Mouse (Mus musculus) CD4-positive, CD25-positive, alpha-beta regulatory T cell, adult 4 months (primary cell): Measurements from ENCODE around the gene Pla2g5. TPM values are rescaled to one million over a fixed set of nuclear protein-coding genes. Genes with fewer than 3 reads are reported as not detected.

Experiments used
- ATAC-seq: one replicate; pipeline ENCODE4 v1.8.0; 2017
- polyA plus RNA-seq, 2 experiments: library from polyadenylated mRNA; unstranded; fragments of 100-300 nt; shearing (Covaris generic); gene quantifications; one replicate each; pipeline ENCODE4 v1.2.1; 2017

Pla2g5 gene
- polyA plus RNA-seq, 2 experiments from 2014 or later, result not detected

DNA sequence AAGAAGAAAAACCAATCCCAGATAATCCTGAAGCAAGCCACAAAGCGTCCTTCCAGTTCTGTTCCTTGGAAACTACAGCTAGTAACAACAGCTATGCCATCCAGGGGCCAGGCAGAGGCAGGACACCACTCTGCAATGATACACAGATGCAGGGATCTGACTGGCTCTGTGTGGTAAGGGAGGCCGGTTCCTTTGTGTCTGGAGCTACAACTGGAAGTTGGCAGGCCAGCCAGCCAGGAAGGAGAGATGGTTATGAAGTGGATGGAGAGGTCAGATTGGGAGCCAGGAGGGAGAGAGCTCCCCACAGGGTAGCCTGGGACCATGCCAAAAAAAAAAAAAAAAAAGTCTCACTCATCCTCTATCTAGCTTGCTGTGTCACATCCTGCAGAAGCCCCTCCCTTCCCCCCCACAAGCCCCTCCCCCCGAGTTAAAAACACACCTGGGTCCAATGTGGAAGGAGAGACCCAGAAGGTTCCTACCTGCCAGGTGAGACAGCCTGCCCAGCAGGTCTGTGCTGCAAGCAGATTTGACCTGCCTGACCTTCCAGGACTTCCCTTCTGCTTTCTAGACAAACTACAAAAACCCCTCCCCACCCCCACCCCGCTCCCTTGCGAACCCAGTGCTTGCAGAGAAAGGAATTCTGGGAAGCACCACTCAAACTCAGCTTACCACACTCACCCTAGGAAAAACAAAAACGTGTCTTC, 66.6 kb downstream of the Pla2g5 start:
- no peak for ATAC-seq

DNA sequence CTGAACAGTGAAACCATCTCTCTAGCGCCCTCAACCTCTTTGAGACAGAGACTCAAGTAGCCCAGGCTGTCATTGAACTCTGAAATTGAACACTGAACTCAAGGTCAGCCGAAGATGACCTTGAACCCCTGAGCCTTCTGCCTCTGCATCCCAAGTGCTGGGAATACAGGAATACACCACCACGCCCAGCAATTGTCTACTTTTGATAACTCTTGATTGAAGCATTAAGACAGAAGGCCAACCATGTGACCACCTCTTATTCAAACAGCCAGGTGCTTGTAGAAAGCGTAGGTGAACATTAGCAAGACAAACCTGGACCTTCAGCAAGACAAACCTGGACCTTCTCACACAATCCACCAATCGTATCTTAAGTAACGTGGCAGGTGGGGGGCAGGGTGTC, 68.9 kb downstream of the Pla2g5 start:
- ATAC-seq, result no peak

DNA sequence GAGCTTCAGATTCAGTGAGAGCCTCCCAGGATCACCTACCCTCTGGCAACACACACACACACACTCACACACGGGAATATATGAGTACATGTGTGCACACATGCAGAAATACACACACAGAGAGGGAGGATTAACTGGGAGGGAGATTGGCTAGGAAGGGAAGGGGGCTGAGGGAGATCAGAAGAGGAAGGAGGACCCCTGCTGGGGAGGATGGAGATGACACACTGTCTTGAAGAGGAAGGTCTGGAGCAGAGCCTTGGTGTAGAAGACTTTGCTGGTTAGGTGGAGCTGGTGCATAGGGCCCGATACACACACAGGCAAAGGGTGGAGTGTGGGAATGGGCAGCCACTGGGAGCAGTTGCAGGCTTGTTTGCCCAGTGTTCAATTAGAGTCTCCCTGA, 70.0 kb downstream of the Pla2g5 start:
- no peak for ATAC-seq

DNA sequence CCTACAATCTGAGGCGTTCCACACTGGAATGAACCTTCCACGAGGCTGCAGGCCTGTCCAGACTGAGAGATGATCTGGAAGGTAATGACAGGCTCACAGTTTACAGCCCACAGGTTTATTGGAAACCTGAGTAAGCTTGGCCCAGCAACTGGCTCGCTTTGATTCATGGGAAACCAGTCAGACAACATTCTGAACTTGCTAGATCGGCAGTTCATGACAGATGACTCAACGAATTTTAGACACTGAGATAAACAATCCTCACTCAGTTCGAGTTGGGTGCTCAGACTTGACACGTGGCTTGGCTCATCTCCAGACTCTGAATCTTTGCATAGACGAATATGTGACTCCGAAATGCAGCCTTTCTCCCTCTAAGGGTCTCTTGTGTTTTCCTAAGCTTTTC, 70.7 kb downstream of the Pla2g5 start:
- ATAC-seq, result no peak

DNA sequence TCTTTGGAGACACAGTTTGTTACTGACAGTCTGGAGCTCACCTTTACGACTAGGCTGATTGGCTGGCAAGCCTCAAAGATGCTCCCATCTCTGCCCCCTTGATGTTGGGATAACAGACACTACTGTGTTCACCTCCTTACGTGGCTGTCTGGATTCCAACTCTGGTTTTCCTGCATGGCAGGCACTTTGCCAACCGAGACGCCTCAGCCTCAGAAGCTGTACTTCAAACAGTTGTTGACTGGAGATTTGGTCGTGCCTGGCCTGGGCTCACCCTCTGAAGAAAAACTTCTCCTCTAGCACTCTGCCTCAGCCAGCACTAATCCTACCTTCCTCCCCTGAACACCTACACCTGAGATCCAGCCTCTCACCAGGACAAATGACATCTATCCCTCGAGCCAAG, 71.8 kb downstream of the Pla2g5 start:
- no peak for ATAC-seq

DNA sequence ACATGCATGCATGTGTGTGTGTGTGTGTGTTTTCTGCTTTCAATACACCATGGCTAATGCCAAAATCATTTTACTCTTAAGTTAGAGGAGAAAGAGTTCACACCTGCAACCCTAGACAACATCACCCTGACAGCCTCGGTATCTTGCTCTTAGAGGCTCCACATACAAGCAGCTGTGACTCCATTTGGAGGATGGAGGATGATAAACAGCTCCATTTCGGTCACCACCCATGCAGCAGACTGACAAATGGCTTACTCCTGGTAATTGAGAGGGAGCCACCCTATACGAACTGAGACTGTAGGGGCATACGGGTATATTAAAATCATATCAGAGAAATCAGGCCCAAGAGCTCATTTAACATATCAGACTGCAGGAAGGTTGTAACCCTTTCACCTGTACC, 74.9 kb downstream of the Pla2g5 start:
- no peak for ATAC-seq

DNA sequence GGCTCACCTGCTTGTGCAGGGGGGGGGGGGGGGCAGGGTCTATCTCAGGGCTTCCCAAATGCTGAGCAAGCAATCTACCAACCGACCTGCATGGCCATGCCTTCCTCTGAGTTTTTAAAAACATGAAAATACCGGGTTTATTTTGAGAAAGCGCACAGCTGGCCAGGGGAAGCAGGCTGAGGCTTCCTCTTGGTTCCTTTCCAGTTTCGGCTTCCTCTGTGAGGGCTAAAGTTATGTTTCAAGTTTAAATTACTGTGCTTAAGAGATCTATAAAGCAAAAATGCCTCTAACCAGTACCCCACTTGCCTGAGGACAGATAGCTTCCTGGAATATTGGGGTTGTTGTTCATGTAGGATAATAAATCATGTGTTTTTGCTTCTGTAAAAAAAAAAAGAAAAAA, 77.1 kb downstream of the Pla2g5 start:
- ATAC-seq, result no peak

DNA sequence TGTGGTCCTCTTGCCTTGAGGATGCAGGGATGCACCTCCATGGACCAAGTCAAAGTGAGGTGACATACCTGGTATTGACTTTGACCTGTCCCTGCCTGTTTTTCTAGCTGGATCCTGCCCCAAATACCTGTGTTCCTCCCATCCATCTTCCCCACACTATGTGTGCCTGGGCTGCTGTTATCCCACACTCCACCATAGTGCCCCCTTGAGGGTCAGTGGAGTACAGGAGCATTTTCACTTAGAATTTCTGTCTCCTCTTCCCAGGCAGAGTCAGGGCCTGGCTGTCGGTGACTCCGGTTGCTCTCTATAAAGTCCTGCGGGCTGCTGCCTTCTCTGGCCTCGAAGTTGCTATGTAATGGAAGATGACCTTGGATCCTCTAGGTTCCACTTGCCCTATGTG, 77.6 kb downstream of the Pla2g5 start:
- no peak for ATAC-seq

DNA sequence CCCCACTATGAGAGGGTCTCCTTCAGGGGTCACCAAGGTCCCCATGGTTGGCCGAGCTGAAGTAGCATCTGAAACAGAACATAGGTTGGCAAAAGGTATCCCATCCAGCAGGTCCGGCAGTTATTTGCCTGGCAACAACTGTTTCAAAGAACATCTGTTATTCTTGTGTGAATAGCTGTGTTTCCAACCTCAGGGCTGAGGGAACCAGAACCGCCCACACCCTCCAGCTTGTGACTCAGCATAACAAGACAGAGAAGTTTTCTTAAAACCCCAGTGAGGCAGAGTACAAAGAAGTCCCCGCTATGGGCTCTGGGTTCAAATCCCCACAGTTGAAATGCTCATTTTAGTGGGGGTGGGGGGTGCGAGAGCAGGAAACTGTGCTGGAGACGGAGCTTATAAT, 81.2 kb downstream of the Pla2g5 start:
- no peak for ATAC-seq

DNA sequence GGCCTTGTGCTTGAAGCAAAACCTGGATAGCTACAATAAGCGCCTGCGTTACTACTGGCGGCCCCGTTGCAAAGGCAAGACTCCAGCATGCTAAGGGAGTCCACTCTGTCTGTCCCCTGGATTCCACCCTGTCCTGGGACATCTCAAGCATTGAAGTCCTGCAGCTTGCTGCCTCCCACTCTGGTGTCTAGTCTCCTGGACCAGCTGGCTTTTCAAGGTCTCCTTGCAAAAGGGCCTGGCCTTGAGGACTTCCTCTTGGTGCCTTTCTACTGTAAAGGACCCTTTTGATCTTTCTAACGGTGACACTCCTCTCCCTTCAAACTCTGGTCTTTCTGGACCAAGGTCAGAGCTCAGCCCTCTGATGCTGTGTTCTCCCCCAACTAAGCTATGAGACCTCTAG, 83.0 kb downstream of the Pla2g5 start:
- ATAC-seq, result no peak

DNA sequence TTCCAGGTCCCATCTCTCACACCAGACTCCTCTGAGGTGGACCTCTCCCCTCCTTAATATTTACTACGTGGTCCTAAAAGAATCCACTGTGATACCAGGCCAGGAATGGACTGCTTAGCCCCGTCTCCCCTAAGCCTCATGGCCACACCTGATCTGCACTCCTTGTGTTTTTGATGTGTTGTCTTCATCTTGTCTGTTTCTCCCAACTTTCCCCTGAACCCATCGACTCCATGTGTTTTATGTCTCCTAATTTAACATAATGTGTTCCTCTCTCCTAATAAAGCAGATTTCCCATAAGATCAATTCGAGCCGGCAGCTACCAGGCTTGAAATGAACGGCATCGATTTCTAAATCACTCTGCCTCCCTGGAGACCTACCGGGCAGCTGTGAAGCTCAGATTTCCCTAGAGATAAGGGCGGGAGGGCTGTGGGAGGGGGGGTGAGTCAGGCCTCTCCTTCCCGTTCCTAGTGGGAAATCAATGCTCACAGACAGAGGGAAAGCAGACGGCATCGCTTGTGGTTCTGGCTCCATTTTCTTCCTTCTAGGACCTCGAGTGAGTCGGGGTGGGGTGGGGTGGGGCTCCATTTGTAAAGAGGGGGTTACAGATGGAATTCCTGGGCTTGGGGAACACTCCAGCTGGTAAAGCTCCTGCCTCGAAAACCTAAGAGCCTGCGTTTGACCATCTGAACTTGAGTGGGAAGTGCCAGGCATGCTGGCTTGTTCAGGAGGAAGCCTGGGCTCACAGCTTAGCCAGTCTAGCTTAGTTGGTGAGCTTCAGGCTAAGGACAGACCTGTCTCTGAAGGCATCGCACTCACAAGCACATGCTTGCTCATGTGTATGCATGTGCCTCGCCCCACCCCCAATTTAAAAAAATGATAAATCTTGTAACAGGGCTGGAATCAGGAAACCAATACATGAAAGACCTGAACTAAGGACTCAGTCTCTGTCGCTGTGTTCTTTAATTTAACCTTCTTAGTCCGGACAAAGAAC, 85.6 kb downstream of the Pla2g5 start:
- no peak for ATAC-seq

DNA sequence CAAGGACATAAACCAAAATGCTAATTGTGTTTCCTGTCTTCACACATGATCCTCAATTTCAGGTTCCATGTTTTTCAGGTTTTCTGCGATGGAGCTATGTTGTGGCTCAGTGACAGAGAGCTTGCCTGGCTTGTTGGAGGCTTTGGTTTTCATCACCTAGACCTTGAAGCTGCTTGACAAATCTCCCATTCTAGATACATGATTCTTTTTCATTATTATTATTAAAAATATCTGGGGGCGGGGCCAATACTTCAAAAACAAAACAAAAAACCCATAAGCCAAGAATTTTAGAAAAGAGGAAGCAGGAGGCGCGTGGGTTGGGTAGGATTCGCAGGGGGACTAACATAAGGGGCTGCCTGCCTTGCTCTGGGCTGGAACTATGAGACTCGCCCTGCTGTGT, 87.8 kb downstream of the Pla2g5 start, which contains the start of gene Pla2g2d:
Pla2g2d (plus strand) TSS at position 301 of the 400 bp plus-strand sequence.
- ATAC-seq, result no peak

DNA sequence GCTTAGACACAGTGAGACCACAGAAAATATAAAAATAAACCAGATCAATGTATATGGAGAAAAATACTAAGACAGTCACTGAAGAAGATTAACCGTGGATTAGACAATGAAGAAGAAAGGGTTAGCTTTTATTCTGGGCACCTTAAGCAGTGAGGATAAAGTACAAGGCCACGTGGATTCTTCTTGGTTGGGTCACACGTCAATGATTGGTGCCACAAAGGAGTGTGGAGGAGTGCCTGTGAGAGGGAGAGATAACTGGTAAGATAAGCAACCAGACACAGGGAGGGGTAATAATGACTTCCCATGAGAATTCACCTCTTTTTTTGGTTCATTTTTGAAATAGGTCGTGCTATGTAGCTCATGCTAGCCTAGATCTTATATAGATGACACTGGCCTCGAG, 90.9 kb downstream of the Pla2g5 start:
- no peak for ATAC-seq

DNA sequence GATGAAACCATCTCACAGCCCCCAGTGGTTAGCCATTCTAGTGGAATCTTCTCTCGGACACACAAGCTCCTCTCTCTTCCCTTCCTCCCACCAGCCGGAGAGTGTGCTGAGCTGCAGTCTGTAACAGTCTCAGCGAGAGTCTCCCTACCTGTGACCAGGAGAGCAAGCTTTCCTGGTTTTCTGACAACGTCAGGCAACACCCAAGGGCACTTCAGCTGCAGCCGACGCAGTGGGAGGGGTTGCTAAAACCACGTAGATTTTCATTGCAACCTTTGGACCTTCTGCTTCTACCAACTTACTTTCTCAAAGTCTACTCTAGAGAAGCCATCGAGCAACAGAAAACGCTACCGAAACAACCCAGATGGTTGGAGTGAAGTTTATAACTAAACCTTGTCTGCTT, 91.3 kb downstream of the Pla2g5 start:
- no peak for ATAC-seq

DNA sequence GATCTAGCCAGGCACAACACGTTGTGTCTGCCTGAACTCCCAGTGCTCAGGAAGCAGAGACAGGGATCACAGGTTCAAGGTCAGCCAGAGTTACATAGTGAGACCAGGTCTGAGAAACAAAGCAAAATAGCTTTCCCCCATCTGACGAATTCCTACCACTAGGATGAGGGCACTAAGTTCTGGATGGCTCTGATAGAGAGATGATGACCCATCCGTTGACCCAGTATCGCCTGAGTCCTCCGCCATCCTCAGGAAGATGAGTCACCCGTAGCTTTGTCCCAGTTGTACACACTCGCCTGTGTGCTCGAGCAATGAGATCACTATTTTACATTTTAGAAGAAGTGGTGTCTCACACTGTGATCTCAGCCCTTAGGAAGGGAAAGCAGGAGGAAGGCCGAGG, 101.0 kb downstream of the Pla2g5 start:
- no peak for ATAC-seq

DNA sequence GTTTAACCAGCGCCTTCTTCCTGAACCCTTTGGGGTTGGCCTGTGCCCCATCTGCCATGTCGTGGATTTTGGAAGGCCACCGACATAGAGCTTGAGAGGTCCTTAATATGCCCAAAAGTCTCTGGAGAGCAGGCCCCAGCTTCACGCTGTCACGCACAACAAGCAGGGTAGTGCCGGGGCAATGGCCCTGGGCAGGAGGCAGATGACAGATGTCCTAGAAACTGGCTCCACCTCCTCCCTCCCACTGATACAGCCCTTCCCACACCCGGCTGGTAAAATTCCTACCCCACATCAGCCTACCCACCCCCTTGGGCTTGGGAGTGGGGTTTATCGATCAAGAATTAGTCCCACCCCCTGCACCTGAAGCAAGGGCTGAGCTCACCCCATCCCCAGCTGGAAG, 105.9 kb downstream of the Pla2g5 start, which contains the start of gene Pla2g2f:
Pla2g2f (minus strand) TSS at position 211 of the 400 bp plus-strand sequence.
- ATAC-seq, result no peak

DNA sequence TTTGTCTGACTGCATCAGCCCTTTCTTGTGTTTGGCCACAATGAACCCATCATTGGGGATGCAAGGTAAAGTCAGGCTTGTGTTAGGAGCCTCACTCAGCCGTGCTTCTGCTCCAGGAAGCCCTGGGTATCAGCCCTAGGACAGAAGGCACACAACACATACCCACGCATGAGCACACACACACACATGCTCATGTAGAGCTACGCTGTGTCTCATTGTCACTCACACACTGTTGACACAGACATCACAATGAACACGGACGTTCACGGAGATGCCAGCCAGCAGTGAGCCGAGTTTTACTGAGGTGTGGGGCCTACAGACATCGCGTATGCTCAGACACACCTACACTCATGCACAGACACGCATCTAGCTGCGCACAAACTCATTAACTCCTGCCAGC, 107.3 kb downstream of the Pla2g5 start:
- no peak for ATAC-seq

DNA sequence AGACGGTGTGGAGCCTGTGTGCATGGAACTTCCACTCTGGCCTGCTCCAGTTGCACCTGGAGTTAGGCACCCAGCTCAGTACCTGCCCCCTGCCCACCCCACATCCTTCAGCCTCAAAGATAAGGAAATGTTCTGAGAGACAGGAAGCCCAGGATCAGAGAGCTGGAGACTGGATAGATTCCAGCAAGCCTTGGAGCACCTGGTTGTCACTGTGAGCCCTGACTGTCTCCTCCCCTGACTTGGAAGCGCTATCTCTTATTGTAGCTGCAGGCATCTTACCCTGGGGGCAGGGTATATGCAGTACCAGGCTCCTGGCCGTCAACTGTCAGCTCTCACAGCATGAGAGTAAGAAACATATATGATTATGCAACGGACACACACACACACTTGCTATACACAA, 107.8 kb downstream of the Pla2g5 start:
- no peak for ATAC-seq

DNA sequence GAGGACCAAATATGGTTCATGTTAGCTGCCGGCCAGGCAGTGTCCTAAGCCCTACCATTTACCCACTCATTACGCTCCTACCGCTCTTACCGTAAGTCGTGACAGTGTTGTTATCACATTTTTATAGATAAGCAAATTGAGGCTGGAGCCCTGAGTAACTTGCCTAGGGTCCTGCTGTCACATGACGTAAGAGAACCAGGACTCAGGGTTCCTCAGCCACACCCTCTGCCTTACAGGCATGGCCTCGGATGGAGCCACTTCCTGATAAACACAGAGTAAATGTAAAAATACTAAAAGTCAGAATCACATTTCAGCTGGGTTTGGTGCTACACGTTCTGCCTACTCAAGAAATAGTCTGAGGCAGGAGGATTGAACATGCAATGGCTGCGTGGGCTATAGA, 108.8 kb downstream of the Pla2g5 start:
- no peak for ATAC-seq

DNA sequence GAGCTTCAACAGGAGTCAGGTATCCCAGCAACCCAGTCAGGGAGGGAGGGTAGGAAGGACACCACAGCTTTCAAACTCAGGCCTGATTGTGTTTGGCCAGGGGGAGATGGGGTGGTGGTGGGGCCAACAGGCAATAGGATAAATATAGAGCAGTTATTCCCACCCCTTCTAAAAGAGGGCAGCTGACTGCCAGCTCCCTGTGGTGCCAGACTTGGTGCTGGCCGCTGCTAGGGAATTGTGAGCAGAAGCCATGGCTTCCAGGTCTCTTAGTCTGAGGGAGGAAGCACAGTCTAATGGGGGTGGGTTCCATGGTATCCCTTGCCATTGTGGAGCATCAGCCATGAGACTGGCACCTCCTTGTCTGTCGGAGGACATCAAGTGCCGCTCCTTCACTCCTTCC, 109.7 kb downstream of the Pla2g5 start:
- no peak for ATAC-seq

DNA sequence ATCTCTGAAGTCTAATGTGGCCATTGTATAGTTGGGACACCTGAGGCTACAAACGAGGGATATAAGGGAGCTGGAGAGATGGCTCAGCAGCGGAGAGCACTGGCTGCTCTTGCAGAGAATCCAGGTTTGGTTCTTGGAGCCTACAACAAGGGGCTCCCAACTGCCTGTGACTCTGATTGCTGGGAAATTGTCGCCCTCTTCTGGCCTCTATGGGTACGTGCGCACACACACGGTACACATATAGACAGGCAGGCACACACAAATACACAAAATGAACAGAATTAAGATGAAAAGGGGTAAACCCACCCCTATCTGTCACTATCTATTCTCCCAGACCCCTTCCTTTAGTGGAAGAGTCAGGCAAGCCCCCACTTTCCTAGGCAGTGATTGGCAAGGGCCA, 110.7 kb downstream of the Pla2g5 start:
- no peak for ATAC-seq
